Mouse (Mus musculus) heart, embryonic 14.5 days (tissue): ENCODE results near the gene Tshz2. TPM values are rescaled to one million over a fixed set of nuclear protein-coding genes. Genes with fewer than 3 reads are reported as not detected.

ENCODE experiments used
- ATAC-seq: fragments of 200-750 bp; cut with Nextera tagmentation; 2 replicates; pipeline ENCODE4 v1.8.0; 2017; ENCODE audit warnings: low read depth, moderate TSS enrichment; ENCODE audit not compliant: insufficient number of reproducible peaks, insufficient read depth, low FRiP score
- H3K27ac ChIP-seq, 2 experiments: fragments of 200-500 bp in 1 of 2; fragments of 300-500 bp in 1 of 2; sonication (generic) in 1 of 2; replicated peaks in 1 of 2; 2 replicates each; pipeline ENCODE4 v1.5.1; 2012 to 2014; ENCODE audit warnings: low read depth in 2 of 2, low read length in 2 of 2, control low read depth in 1 of 2, mild to moderate bottlenecking in 1 of 2, mixed read lengths in 1 of 2; ENCODE audit not compliant: control insufficient read depth in 1 of 2, insufficient read depth in 1 of 2
- H3K27me3 ChIP-seq: fragments of 300-500 bp; sonication (generic); 2 replicates; pipeline ENCODE4 v1.6.1; 2014; ENCODE audit warnings: mild to moderate bottlenecking, low read length, control low read depth; ENCODE audit not compliant: control insufficient read depth, insufficient read depth
- H3K36me3 ChIP-seq: fragments of 300-500 bp; sonication (generic); 2 replicates; pipeline ENCODE4 v1.6.1; 2014; ENCODE audit warnings: mild to moderate bottlenecking, control low read depth, low read length, mixed read lengths; ENCODE audit not compliant: control insufficient read depth, insufficient read depth
- H3K4me1 ChIP-seq, 2 experiments: fragments of 200-500 bp in 1 of 2; fragments of 300-500 bp in 1 of 2; sonication (generic) in 1 of 2; 2 replicates each; pipeline ENCODE4 v1.6.1; 2012 to 2014; ENCODE audit warnings: low read length in 2 of 2, control low read depth in 1 of 2, mixed read lengths in 1 of 2; ENCODE audit not compliant: control insufficient read depth in 2 of 2, insufficient read depth in 2 of 2
- H3K4me2 ChIP-seq: fragments of 300-500 bp; sonication (generic); 2 replicates; pipeline ENCODE4 v1.6.1; 2014; ENCODE audit warnings: mild to moderate bottlenecking, low read length
- H3K4me3 ChIP-seq, 2 experiments: fragments of 200-500 bp in 1 of 2; fragments of 300-500 bp in 1 of 2; sonication (generic) in 1 of 2; 2 replicates each; pipeline ENCODE4 v1.5.1; 2012 to 2014; ENCODE audit warnings: low read length in 2 of 2, mild to moderate bottlenecking in 2 of 2, control low read depth in 1 of 2, low read depth in 1 of 2, moderate library complexity in 1 of 2; ENCODE audit not compliant: control insufficient read depth in 1 of 2, insufficient read depth in 1 of 2
- H3K9ac ChIP-seq: fragments of 300-500 bp; sonication (generic); 2 replicates; pipeline ENCODE4 v1.6.1; 2014; ENCODE audit warnings: mild to moderate bottlenecking, low read length
- H3K9me3 ChIP-seq: fragments of 300-500 bp; sonication (generic); 2 replicates; pipeline ENCODE4 v1.6.1; 2016; ENCODE audit warnings: low read length, control low read depth; ENCODE audit not compliant: control insufficient read depth
- WGBS: fragments of 180-500 bp; shearing (Covaris S2); extraction: QIAGEN DNeasy Blood & Tissue Kit; methylation state at CpG from one replicate; pipeline ENCODE4 v1.1.7; 2014; 5-methylcytosine and 5-hydroxymethylcytosine counted together
- polyA plus RNA-seq: library from polyadenylated mRNA; unstranded; fragments of >200 nt; fragmentation: Nextera tagmentation; extraction: Ambion mirVana; gene quantifications from 2 replicates; pipeline ENCODE4 v1.2.1, GENCODE M21; 2014

The Tshz2 gene
- polyA plus RNA-seq, 1 experiment from 2014 or later: 3.4 TPM

GRCm38 (mm10) chr2:169685260-169685659, 52.4 kb downstream of the Tshz2 start:
- H3K27ac ChIP-seq: no peak overlapping the region
- H3K4me2 ChIP-seq: no peak overlapping the region
- no peak for ATAC-seq
- H3K27me3 ChIP-seq: no peaks in the 10 kb centered on the region
- H3K36me3 ChIP-seq: no peaks in the 10 kb centered on the region
- no peaks in the 10 kb centered on the region for H3K9me3 ChIP-seq
- 42% methylated on average over 5 of the region's 5 CpGs for WGBS
- H3K4me3 ChIP-seq: no peak overlapping the region
- no peak overlapping the region for H3K9ac ChIP-seq
- peaks cover 6 to 7% of the 10 kb centered on the region in 2 experiments; a peak in 3 of 4 replicates for H3K4me1 ChIP-seq

- ATAC-seq: no peak
- Histone ChIP-seq H3K4me2 (no peak overlapping the region), H3K27me3 (no peaks in the 10 kb centered on the region), H3K27ac (no peak overlapping the region), H3K4me1 (peaks cover 6 to 7% of the 10 kb centered on the region in 2 experiments; a peak in 3 of 4 replicates), H3K4me3 (no peak overlapping the region), H3K36me3 (no peaks in the 10 kb centered on the region), H3K9me3 (no peaks in the 10 kb centered on the region), H3K9ac (no peak overlapping the region)
- 80% methylated on average over 7 of the region's 7 CpGs for WGBS
Observed at GRCm38 (mm10) chr2:169685747-169686146, 52.9 kb downstream of the Tshz2 start.

GRCm38 (mm10) chr2:169686697-169687430, 54.1 kb downstream of the Tshz2 start:
- H3K4me2 ChIP-seq: no peak overlapping the region
- no peak overlapping the region for H3K27ac ChIP-seq
- ATAC-seq: no peak
- H3K4me3 ChIP-seq: no peak overlapping the region
- 77% methylated on average over 12 of the region's 12 CpGs for whole genome bisulfite sequencing
- no peaks in the 10 kb centered on the region for H3K9me3 ChIP-seq
- peaks cover 6 to 7% of the 10 kb centered on the region in 2 experiments; a peak in 3 of 4 replicates for H3K4me1 ChIP-seq
- H3K9ac ChIP-seq: no peak overlapping the region
- H3K36me3 ChIP-seq: no peaks in the 10 kb centered on the region
- H3K27me3 ChIP-seq: no peaks in the 10 kb centered on the region

GRCm38 (mm10) chr2:169690054-169690453, 57.2 kb downstream of the Tshz2 start:
- ATAC-seq: no peak
- Histone ChIP-seq H3K9ac (no peak overlapping the region), H3K4me3 (no peak overlapping the region), H3K27ac (no peak overlapping the region), H3K4me1 (peaks cover 8 to 15% of the 10 kb centered on the region in 2 experiments), H3K36me3 (no peaks in the 10 kb centered on the region), H3K27me3 (no peaks in the 10 kb centered on the region), H3K4me2 (no peak overlapping the region), H3K9me3 (no peaks in the 10 kb centered on the region)
- 91% methylated on average over 2 of the region's 2 CpGs for WGBS

- Histone ChIP-seq H3K4me2 (no peak overlapping the region), H3K4me3 (no peak overlapping the region), H3K4me1 (peaks cover 13 to 25% of the 10 kb centered on the region in 2 experiments), H3K27me3 (no peaks in the 10 kb centered on the region), H3K36me3 (no peaks in the 10 kb centered on the region), H3K27ac (no peak overlapping the region), H3K9ac (no peak overlapping the region), H3K9me3 (no peaks in the 10 kb centered on the region)
- no peak for ATAC-seq
- WGBS: 72% methylated on average over 9 of the region's 9 CpGs
Observed at GRCm38 (mm10) chr2:169694494-169694893, 61.7 kb downstream of the Tshz2 start.

GRCm38 (mm10) chr2:169695025-169695424, 62.2 kb downstream of the Tshz2 start:
- H3K9me3 ChIP-seq: no peaks in the 10 kb centered on the region
- no peak for ATAC-seq
- no peak overlapping the region for H3K9ac ChIP-seq
- H3K4me1 ChIP-seq: peaks cover 19 to 30% of the 10 kb centered on the region in 2 experiments
- 61% methylated on average over 9 of the region's 9 CpGs for WGBS
- no peaks in the 10 kb centered on the region for H3K27me3 ChIP-seq
- H3K4me3 ChIP-seq: no peak overlapping the region
- H3K27ac ChIP-seq: no peak overlapping the region
- no peaks in the 10 kb centered on the region for H3K36me3 ChIP-seq
- no peak overlapping the region for H3K4me2 ChIP-seq

GRCm38 (mm10) chr2:169699141-169699540, 66.3 kb downstream of the Tshz2 start:
- Histone ChIP-seq H3K4me1 (peaks cover 27 to 42% of the 10 kb centered on the region in 2 experiments), H3K27ac (peak overlapping the region; percentile 62 to 86; a peak in 3 of 4 replicates)
- ATAC-seq: no peak

More at GRCm38 (mm10) chr2:169699141-169699540, 66.3 kb downstream of the Tshz2 start:
- H3K4me2 ChIP-seq: no peak overlapping the region; the same call in 1 of the 2 replicates
- no peak overlapping the region for H3K9ac ChIP-seq
- no peak overlapping the region for H3K4me3 ChIP-seq
- no peaks in the 10 kb centered on the region for H3K9me3 ChIP-seq
- WGBS: 75% methylated on average over 5 of the region's 5 CpGs
- no peaks in the 10 kb centered on the region for H3K27me3 ChIP-seq
- H3K36me3 ChIP-seq: no peaks in the 10 kb centered on the region
